Mouse (Mus musculus) thymus, postnatal 4 days (tissue): ENCODE results near the gene Fam20b.

ENCODE experiments used
- DNase-seq: peaks from one replicate; pipeline ENCODE4 v3.0.0; 2021

Fam20b gene

DNA sequence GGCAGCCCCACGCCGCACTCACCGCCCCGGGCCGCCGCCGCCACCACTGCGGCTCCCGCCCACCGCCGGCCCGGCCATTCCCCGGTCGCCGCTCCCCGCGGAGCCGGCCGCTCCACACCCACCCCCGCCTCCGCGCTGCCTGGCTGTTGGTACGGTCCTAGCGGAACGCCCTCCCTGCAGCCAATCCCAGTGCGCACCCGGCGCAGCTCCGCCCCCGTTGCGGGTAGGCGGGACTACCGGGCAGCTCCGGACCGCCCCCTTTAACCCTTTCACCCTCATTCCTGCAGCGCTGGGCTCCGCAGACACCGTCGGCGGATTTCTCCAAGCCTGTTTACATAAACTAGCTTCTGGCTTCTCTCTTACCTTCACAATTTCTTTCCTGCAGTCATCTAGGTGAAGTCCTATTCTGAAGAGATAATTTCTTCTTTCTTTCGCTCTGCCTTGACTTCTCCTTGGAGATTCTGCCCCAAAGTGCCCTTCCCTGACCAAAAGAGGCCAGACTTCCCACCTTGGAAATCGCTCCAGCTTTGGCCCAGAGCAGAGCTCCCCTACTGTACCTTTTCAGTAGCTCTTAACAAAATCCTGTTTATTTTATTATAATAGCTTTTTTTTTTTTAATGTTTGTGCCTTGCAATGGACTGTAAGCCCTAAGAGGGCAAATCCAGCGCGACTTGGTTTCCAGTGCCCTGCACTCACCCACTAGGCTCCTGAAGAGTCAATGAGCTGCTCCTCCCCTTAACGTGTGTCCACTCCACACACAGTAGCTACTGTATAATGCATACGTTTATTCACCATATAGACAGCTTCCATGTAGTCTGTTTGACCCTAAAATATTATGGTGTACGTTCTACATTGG lies at the start of gene Fam20b:
Fam20b (minus strand) TSS at position 137 of the 856 bp plus-strand sequence.
- DNase-seq = peak; percentile 98

DNA sequence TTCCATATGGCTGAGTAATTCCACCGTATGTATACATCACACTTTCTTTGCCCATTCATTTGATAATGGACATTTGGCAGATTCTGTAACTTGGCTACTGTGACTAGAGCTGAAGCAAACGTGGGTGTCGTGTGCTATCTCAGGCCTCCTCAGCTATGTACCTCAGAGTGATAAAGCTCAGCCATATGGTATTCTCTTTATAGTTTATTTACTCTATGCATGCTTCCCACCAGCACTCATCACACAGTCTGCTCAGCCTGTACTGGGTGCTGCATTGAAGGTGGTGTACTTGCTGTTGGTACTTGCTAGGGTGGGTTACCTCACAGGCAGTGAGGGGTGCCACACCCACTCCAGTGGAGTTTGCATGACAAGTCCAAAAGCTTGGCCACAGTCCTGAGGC lies 46.4 kb upstream of the Fam20b start:
- DNase-seq = no peak

DNA sequence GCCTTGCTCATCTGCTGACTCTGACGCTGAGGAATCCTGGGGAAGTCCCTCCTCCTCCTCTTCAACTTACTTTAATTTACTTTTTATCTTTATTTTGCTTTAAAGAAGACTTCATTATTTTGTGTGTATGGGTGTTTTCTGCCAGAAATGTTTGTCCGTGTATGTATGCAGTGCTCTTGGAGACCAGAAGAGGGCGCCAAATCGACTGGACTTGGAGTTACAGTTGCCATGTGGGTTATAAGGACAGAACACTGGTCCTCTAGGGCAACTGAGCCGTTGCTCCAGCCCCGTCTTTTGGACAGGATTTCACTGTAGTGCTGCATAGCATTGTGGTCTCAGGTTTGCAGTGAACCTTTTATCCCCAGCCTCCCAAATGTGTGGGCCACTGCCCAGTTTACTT lies 45.7 kb upstream of the Fam20b start:
- DNase-seq = no peak

DNA sequence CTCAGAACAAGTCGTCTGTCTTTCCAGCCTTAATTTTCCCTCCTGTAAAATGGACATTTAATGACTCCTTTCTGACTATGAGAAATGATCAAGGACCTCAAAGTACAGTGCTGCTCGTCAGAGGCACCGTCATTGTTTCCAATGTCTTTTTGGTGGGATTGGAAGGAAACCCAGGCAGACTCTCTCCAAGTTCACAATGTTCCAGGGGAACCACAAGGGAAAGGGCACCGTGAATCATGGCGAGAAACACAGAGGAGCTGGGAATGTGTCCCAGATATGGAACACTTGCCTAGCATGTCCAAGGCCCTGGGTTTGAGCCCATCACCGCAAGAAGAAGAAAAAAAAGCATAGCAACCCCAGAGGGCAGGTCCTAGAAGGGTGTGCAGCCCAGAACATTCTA lies 44.4 kb upstream of the Fam20b start:
- no peak for DNase-seq

DNA sequence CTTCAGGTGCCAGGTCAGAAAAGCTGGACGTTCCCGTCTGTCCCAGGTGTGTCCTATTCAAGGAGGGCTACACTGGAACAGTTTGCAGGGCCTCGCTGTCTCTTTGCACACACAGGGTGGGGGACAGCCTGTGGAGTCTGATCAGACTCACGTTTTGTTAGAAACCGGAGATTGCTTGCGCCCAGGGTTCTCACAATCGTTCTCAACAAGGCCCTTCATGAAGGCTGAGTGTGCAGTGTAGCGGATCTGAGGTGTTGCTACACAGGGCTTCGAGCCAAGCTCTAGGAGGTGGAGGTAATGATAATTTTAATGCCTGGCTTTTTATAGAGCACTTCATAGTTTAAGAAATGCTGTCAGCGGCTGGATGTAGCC lies 42.5 kb upstream of the Fam20b start:
- no peak for DNase-seq

DNA sequence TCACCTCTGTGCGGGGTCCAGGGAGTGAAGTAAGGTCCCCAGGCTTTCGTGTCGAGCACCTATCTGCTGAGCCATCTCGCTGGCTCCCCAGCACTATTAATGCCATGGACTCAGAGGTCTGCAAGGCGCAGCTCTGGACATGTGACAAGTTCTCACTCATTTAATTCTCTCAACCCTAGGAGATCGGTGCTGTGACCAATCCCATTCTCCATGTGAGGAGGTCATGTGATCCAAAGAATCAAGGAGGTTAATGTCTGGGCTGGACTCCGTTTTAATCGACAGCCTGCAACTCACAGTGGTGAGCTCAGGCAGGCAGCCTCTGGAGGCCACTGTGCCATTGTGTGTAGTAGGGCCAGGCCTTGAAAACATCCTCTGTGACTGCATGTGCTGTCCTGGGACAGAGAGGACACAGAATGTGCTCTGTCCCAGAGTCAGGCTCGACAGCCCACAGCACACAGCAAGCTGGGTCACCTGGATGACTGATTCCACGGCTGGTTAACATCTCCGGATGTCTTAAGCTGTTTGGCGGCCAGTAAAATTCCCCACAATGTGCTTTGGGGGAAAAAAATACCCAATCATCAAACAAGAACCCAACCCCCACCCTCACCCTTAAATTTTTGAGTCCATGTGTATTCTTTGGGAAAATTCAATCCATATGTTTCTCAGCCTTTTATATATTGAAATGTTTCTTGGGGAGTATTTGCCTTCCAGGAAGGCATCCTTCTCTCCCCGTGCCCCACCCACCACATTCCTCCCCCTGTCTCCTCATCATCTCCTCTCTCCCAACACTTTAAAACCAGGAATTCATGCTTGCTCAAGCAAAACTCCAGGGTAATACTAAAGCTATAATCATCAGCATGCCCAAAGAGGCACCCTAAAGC lies 41.9 kb upstream of the Fam20b start:
- no peak for DNase-seq

DNA sequence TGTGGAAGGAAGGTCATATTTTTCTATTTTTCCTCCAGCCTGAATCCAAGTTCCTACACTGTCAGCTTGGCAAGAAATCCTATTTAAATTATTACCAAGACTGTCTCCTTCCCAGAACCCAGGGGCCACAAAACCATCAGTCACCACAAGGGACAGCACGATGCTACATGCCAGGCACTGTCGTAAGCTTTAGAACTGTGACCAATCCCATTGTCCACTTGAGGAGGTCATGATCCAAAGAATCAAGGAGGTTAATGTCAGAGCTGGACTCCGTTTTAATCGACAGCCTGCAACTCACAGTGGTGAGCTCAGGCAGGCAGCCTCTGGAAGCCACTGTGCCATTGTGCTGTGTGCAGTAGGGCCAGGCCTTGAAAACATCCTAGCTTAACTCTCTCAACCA lies 39.4 kb upstream of the Fam20b start:
- no peak for DNase-seq

DNA sequence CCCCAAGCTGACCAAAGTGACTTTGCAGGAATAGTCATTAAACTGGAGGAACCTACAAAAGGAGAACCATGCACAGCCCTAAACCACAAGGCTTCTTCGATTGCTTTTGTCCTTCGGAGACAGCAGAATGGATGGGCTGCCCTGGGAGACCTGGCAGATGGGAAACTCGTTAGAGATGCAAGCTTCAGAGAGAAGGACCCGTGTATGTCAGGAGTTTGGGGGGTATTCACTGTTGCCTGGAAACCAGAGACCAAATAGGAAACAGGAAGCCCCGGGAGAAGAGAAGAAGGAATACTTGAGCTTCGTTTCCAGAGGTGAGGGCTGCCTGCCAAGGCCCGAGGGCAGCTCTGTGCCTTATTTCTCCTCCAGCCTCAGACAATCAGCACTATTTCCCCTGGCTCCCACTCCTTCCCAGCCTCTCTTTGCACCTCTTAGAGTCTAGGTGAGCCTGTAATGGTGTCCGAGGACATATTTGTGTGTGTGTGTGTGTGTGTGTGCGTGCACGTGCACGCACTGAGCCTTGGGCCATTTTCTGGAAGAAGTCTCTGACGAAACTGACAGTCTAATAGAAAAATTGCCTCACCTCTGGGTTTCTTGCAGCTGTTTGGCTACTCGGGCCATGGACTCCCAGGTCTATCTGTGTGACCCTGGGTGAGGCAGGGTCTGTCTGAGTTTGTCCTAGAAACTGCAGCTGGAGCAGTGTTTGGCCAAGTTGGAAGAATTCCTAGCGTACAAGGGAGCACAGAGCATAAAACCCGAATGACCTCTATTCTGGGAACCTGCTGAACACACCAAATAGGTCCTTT lies 35.9 kb upstream of the Fam20b start:
- DNase-seq = no peak

DNA sequence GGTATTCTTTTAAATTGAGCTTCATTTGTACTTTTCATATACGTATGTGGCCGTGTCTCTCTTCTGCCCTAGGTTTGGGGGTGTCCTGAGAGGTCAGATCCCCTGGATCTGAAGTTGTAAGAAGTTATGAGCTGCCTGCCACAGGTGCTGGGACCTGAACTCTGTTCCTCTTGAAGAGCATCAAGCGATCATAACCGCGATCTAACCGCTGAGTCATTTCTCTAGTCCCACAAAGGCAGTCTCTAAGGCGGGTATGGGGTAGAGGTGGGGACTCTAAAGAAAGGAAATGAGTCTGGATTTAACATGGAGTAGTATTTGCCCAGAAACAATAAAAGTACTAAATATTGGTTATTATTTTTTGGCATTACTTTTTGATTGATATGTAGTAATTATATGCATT lies 34.1 kb upstream of the Fam20b start:
- DNase-seq = no peak

DNA sequence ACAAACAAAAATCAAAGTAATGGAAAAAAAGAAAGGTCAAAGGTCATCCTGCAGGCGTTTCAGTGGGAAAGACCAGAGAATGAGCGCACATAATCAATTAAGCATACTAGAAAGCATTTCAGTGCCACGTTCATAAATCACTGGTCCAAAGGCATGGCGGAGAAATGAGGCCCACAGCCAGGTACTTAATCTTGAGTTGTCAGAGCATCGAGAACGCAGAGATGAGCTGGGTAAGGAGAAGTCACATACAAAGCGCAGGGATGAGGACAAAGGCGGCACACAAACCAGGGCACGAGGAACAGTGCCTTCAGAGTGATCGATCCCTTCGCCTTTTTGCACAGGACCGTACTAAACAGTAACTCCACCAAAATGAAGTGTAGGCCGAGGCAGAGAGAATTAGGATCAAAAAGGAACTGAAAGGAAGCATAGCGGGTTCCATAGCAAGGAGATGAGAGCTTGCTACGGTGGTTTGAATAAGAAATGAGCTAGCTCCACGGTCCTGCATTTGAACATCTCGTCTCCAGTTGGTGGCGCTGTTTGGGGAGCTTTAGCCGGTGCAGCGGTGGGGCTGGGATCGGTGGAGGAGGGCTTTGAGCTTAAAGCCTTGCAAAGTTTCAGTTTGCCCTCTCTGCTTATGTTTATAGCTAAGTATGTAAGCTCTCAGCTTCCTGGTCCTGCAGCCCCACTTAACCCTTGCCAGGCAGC lies 33.3 kb upstream of the Fam20b start:
- DNase-seq = peak; percentile 94

DNA sequence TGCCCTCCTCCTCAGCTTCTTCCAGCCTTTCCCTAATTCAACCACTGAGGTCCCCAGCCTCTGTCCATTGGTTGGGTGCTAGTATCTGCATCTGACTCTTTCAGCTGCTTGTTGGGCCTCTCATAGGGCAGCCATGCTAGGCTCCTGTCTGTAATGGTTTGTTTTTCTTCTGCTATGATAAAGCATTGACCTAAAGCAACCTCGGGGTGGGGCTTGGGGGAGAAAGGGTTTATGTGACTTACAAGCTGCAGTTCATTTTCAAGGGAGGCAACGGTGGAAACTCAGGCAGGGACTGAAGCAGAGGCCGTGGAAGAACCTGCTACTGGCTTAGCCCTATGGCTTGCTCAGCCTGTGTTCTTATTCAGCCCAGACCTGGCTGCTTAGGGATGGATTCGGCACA lies 31.4 kb upstream of the Fam20b start:
- DNase-seq = no peak

DNA sequence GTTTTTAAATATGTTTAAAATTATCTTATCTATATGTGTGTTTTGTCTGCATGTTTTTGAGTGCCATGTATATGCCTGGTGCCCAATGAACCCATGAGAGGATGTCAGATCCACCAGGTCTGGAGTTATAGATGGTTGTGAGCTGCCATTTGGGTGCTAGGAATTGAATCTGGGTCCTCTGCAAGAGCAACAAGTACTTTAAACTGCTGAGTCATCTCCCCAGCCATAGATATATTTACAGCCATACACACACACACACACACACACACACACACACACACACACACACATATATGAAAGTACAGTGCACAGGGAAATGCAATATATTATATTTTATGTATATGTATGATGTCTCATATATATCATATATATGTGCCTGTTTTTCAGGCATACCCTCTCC lies 30.2 kb upstream of the Fam20b start:
- no peak for DNase-seq

DNA sequence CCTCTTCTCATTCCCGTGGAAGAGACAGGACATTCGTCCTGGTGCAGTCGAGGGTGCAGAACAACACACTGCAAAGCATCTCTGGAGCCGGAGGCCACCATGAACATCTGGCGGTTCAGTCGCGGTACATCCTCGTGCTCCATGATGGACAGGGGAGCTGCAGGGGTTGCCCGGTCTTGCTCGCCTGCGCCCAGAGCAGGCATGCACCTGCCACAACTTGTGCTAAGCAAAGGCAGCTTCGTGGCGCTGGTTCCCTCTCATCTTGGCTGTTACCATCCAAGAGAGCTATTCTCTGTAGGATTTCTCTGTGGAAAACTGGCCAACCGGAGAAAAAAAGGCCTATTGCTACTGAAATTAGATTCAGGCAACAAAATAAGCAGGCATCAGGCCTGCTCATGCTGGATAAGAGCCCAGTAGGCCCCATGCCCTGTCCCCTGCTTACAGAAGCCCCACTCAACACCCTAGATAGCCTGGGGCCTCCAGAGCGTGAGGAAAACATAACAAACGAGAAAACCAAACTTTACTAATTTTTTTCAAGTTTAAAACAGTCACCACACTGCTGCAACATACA lies 29.6 kb upstream of the Fam20b start:
- no peak for DNase-seq

DNA sequence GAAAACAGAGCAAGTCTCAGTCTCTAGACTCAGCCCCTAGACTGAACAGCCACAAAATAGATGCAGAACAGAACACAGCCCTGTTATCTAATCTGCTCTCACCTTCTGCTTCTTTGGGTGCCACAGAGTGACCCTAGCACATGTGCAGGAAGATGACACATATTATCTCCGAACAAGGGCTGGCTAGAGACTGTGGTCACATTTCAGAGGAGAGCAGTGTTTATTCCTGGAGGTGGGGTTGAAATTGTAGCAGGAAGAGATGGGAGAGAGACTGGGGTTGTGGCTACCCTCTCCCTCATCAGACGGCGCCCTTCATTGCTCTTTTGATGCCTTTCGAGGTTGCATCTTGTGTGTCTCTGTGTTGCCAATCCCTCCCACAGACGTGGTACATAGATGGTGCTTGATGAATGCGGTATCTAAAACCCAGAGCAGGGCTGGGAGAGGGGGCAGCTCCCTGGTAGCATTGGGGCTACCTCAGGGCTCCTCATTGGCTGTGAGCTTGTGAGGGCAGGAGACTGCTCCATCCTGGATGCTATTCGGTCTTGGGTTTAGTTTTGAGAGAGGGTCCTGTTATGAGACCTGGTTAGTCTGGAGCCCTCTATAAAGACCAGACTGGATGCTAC lies 26.4 kb upstream of the Fam20b start:
- no peak for DNase-seq

DNA sequence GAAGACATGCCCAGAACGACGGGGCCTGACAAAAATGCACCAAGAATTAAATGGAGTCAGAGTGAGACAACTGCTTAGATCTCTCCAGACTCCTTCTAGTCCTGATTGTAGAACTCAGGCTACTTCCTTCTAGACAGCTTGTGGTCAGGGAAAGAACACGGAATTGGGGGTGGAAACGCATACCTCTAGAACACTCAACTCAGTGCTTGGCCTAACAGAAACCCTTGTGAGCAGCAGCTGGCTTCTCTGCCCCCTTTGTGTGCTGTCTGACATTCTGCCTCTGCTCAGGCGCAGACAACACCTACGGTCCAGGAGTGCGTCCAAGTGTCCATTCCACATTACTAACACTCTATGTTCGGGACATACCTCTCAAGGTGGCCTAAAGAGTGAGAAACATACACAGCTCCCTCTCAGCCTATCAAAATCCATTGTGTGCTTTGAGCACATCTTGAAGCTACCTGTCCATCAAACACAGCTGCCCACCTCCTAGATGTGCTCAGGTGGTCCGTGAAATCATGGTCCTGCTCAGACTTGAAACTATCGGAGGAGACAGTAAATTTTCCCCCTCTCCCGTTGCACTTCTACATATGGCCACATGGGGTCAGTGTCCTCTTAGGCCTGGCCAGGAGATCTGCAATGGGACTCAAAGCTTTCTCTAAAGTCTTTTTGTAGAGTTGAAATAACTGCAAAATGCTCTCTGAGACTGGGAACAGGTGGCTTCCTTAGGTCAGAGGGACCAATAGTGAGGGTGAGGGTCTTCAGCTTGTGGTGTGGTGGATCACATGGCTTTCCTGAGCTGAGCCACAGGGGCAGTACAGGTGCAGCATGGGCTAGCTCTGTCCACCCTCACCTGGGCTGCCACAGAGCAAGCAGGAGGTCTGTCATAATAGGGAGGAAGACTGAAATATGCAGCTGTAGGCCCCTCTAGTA lies 22.9 kb upstream of the Fam20b start:
- DNase-seq = peak; percentile 74

DNA sequence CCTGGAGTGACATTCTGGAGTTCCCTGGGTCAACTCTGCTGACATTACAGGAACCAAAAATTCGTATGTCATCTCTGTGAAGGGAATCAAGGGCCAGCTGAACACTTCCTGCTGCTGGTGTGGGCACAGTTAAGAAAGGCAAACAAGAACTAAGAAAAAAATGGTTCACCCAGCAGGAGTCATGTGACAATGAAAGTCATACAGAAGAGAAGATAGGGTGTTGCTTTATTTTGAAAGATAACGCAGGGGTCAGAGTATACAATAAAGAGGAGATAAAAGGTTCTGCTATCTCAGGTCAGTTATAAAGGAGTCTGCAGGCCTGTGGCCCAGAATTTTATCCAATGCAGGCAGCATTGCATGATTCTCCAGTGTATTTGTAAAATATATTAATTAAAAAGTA lies 16.9 kb upstream of the Fam20b start:
- DNase-seq = no peak

DNA sequence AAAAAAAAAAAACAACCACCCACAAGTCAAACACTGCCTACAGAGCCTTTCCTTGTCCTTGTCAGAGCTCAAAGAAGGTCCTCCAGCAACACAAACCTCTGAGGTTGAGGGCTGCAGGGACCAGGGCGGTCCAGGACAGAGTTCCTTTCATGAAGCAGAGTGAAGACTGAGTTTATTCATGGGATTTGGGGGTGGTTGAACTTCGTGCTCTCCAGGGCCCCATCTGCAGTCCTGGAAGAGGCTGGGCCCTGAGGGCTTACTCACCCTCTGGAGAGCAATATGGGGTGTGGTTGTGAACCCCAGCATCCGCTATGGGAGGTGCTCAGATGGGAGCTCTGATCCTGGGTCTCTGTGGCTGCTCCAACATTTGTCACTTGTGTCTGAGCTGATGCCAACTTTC lies 15.1 kb upstream of the Fam20b start:
- DNase-seq = no peak

DNA sequence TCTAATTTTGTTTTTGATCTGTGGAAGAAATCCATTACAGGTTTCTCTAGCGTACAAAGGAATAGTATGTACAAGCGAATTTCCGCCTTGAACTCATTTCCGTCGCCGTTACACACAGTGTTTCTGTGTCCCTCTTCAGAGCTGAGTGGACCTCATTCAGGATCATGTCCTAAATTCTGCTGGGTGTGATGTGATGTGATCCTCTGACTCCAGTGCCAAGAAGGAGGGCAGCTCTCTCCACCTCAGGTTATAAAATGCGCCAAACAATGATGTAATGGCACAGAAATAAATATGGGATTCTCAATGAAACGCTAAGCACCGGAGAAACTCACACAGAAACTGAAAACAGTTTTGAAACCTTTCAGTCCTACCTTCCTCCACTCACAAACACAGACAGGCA lies 14.7 kb upstream of the Fam20b start:
- no peak for DNase-seq

DNA sequence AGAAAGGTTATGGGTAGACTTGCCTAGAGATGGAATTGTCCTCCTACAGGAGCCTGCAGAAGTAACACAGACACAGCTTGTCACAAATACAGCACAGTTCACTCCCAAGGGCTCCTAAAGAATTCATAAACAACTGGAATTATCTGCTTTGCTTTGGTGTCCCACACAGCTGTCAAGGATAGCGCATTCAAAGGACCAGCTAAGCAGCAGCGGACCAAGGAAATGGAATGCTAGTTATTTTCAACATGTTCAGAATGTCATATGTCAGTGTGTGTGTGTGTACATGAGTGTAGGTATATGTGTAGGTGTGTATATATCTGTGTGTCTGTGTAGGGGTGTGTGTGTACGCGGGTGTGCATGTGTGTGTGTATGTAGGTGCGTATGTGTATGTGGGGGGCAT lies 14.1 kb upstream of the Fam20b start:
- DNase-seq = no peak

DNA sequence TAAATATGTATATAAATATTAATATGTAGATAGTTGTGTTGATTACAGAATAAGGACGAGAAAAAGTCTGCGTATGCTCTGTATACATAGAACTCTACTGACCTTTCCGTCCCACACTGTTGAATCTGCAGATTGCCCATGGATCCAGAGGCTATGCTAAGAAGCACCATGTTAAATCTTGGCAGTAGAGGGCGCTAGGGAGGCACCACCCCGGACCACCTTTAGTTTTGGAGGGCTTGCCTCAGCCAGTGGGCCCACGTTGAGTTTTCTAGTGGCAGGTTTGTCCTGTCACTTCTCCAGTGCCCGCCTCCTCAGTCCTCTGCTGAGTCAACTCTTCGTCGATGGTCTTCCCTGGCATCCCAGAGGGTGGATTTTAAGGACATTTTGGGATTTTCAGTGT lies 11.9 kb upstream of the Fam20b start:
- DNase-seq = peak; percentile 62
